11 mouse cellular contexts compared by ENCODE assay signal in the genomic region with DNA sequence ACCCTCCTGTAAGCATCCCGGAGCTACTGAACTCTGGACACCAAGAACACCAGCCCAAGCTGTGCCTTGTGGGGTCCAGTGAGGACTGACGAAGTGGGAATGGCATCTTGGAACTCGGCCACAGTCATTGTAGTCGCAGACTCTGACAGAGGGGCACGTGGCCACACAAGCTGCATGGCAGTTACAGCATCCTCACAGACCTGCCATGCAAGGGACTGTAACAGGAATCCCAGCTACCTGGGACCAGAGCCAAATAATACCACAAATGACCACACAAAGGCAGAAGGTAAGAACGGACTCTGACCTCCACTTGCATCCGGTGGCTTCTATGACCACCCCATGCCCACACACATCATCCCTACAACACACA. TPM values are rescaled to one million over a fixed set of nuclear protein-coding genes. Genes with fewer than 3 reads are reported as not detected.
DNase-seq lines count a peak whose midpoint lies in the region; ATAC-seq lines count a peak whose summit lies in the region.
"Had no signal": no experiment of that assay in that cellular context is flagged by ENCODE, and none has a peak within 500 bp of the region (broad histone marks: within the 10 kb centered on the region; RNA-seq: fewer than 3 reads in every experiment).

No protein-coding gene starts in this region.

- H3K4me3 ChIP-seq in embryonic facial prominence, embryonic 14.5 days (ENCODE audit: low read depth, low read length): no peak overlapping the region
- H3K4me3 ChIP-seq in embryonic facial prominence, embryonic 10.5 days: no peak overlapping the region
- no peak overlapping the region for H3K4me3 ChIP-seq in kidney, embryonic 16.5 days (ENCODE audit: low read length)
- H3K4me3 ChIP-seq in forebrain, embryonic 16.5 days (replicated peaks; ENCODE audit: low read length): no peak overlapping the region

- H3K36me3 ChIP-seq in embryonic facial prominence, embryonic 14.5 days (ENCODE audit: control insufficient read depth, insufficient read depth, low read length): no peaks in the 10 kb centered on the region
- no peaks in the 10 kb centered on the region for H3K36me3 ChIP-seq in embryonic facial prominence, embryonic 10.5 days (replicated peaks)
- H3K36me3 ChIP-seq in kidney, embryonic 16.5 days (ENCODE audit: insufficient read depth, low read length): no peaks in the 10 kb centered on the region
- no peaks in the 10 kb centered on the region for H3K36me3 ChIP-seq in forebrain, embryonic 16.5 days (ENCODE audit: control insufficient read depth, insufficient read depth)

- H3K27ac ChIP-seq in embryonic facial prominence, embryonic 14.5 days (replicated peaks; ENCODE audit: low read depth, low read length): no peak overlapping the region
- H3K27ac ChIP-seq in embryonic facial prominence, embryonic 10.5 days (replicated peaks): no peak overlapping the region
- no peak overlapping the region for H3K27ac ChIP-seq in kidney, embryonic 16.5 days (ENCODE audit: low read length)
- no peak overlapping the region for H3K27ac ChIP-seq in forebrain, embryonic 16.5 days (ENCODE audit: low read length)

- no peaks in the 10 kb centered on the region for H3K9me3 ChIP-seq in embryonic facial prominence, embryonic 14.5 days (ENCODE audit: control insufficient read depth, low read length)
- no peaks in the 10 kb centered on the region for H3K9me3 ChIP-seq in embryonic facial prominence, embryonic 10.5 days
- H3K9me3 ChIP-seq in kidney, embryonic 16.5 days (ENCODE audit: low read length): no peaks in the 10 kb centered on the region
- no peaks in the 10 kb centered on the region for H3K9me3 ChIP-seq in forebrain, embryonic 16.5 days (ENCODE audit: control insufficient read depth, low read length)

- H3K27me3 ChIP-seq in embryonic facial prominence, embryonic 14.5 days (replicated peaks; ENCODE audit: control insufficient read depth, insufficient read depth, low read length): no peaks in the 10 kb centered on the region
- H3K27me3 ChIP-seq in embryonic facial prominence, embryonic 10.5 days (replicated peaks; ENCODE audit: low read depth, poor library complexity, severe bottlenecking): no peaks in the 10 kb centered on the region
- H3K27me3 ChIP-seq in kidney, embryonic 16.5 days (ENCODE audit: insufficient read depth, low read length): no peaks in the 10 kb centered on the region
- no peaks in the 10 kb centered on the region for H3K27me3 ChIP-seq in forebrain, embryonic 16.5 days (replicated peaks; ENCODE audit: control insufficient read depth, insufficient read depth, low read length)

- WGBS in embryonic facial prominence, embryonic 14.5 days: 73% methylated on average over 7 of the region's 7 CpGs
- 88% methylated on average over 7 of the region's 7 CpGs for WGBS in embryonic facial prominence, embryonic 10.5 days
- 56% methylated on average over 7 of the region's 7 CpGs for WGBS in kidney, embryonic 16.5 days
- 38% methylated on average over 7 of the region's 7 CpGs for WGBS in forebrain, embryonic 16.5 days

- no peak for ATAC-seq in embryonic facial prominence, embryonic 14.5 days (ENCODE audit: low read depth)
- no peak for ATAC-seq in kidney, embryonic 16.5 days (ENCODE audit: low FRiP score, low TSS enrichment)
- ATAC-seq in forebrain, embryonic 16.5 days: peak; percentile 54

- H3K9ac ChIP-seq in embryonic facial prominence, embryonic 14.5 days (ENCODE audit: low read depth, low read length): no peak overlapping the region
- no peak overlapping the region for H3K9ac ChIP-seq in kidney, embryonic 16.5 days (replicated peaks; ENCODE audit: low read length)
- H3K9ac ChIP-seq in forebrain, embryonic 16.5 days (replicated peaks; ENCODE audit: low read depth, low read length): no peak overlapping the region

- peak; percentile 22 for DNase-seq in embryonic facial prominence, embryonic 14.5 days (ENCODE audit: low spot score)
- no peak for DNase-seq in embryonic facial prominence, embryonic 10.5 days (ENCODE audit: low spot score)
- peak; percentile 61 for DNase-seq in kidney, postnatal 14 days
- DNase-seq in lung, postnatal 25 days (ENCODE audit: low spot score): peak; percentile 38
- no peak for DNase-seq in gastrocnemius, adult 8-10 months (ENCODE audit: low spot score in 2 of 2)
- no peak for DNase-seq in frontal cortex, adult 2 months (ENCODE audit: extremely low spot score in 1 of 2, low spot score in 1 of 2)
- DNase-seq: adrenal gland, postnatal 10 days; B cell, adult 2 months had no signal

- no peaks in the 10 kb centered on the region for H3K4me1 ChIP-seq in embryonic facial prominence, embryonic 14.5 days (ENCODE audit: control insufficient read depth, insufficient read depth, low read length)
- no peaks in the 10 kb centered on the region for H3K4me1 ChIP-seq in embryonic facial prominence, embryonic 10.5 days
- H3K4me1 ChIP-seq in kidney, embryonic 16.5 days (ENCODE audit: insufficient read depth, low read length): peaks cover 13% of the 10 kb centered on the region
- H3K4me1 ChIP-seq in forebrain, embryonic 16.5 days (replicated peaks; ENCODE audit: control insufficient read depth, insufficient read depth, low read length): peaks cover 11% of the 10 kb centered on the region

- no peak overlapping the region for H3K4me2 ChIP-seq in embryonic facial prominence, embryonic 14.5 days (ENCODE audit: low read depth, low read length)
- no peak overlapping the region for H3K4me2 ChIP-seq in kidney, embryonic 16.5 days (replicated peaks; ENCODE audit: low read depth, low read length)
- H3K4me2 ChIP-seq in forebrain, embryonic 16.5 days (ENCODE audit: low read length): no peak overlapping the region

RNA-seq across cellular contexts. Expression of a gene that starts 20.2 kb away (rescaled TPM):
- 16.3 and 18.8 TPM in 2 replicates for polyA plus RNA-seq in embryonic facial prominence, embryonic 14.5 days (2014; fragmentation: Nextera tagmentation; extraction: Ambion mirVana)
- 32.9 and 38.2 TPM in 2 replicates for polyA plus RNA-seq in embryonic facial prominence, embryonic 10.5 days (2016; fragmentation: Nextera tagmentation; extraction: Ambion mirVana)
- 66.2 and 67.8 TPM in 2 replicates for polyA plus RNA-seq in kidney, embryonic 16.5 days (2015; fragmentation: Nextera tagmentation; extraction: Ambion mirVana)
- polyA plus RNA-seq in forebrain, embryonic 16.5 days (2015; fragmentation: Nextera tagmentation; extraction: Ambion mirVana): 132 and 152 TPM in 2 replicates
- total RNA-seq in gastrocnemius, adult 8-10 months (2022): 10 to 100 TPM; 11.1 to 18.9 (median 12.8) TPM
- polyA plus RNA-seq in frontal cortex, adult 2 months (2012; rRNA removed): 127 and 147 TPM in 2 replicates

RNA-seq across cellular contexts. Expression of a gene that starts 30.9 kb away (rescaled TPM):
- polyA plus RNA-seq in embryonic facial prominence, embryonic 14.5 days (2014; fragmentation: Nextera tagmentation; extraction: Ambion mirVana): 0.21 TPM in 2 replicates
- polyA plus RNA-seq in embryonic facial prominence, embryonic 10.5 days (2016; fragmentation: Nextera tagmentation; extraction: Ambion mirVana): 0.30 and 0.51 TPM in 2 replicates
- 0.05 and 0.08 TPM in 2 replicates for polyA plus RNA-seq in kidney, embryonic 16.5 days (2015; fragmentation: Nextera tagmentation; extraction: Ambion mirVana)
- not detected in 2 replicates for polyA plus RNA-seq in forebrain, embryonic 16.5 days (2015; fragmentation: Nextera tagmentation; extraction: Ambion mirVana)
- under 1 TPM in 1 of 4 experiments, not detected in 3; 0.09 TPM for total RNA-seq in gastrocnemius, adult 8-10 months (2022)
- polyA plus RNA-seq in frontal cortex, adult 2 months (2012; rRNA removed): 0.04 and 0.06 TPM in 2 replicates
- total RNA-seq: hematopoietic stem cell, adult 5-6 weeks had no signal

RNA-seq across cellular contexts. Expression of a gene that starts 36.5 kb away (rescaled TPM):
- 38.5 and 49.5 TPM in 2 replicates for polyA plus RNA-seq in embryonic facial prominence, embryonic 14.5 days (2014; fragmentation: Nextera tagmentation; extraction: Ambion mirVana)
- polyA plus RNA-seq in embryonic facial prominence, embryonic 10.5 days (2016; fragmentation: Nextera tagmentation; extraction: Ambion mirVana): 23.0 and 24.1 TPM in 2 replicates
- polyA plus RNA-seq in kidney, embryonic 16.5 days (2015; fragmentation: Nextera tagmentation; extraction: Ambion mirVana): 20.1 and 21.0 TPM in 2 replicates
- polyA plus RNA-seq in forebrain, embryonic 16.5 days (2015; fragmentation: Nextera tagmentation; extraction: Ambion mirVana): 4.6 and 5.7 TPM in 2 replicates
- total RNA-seq in gastrocnemius, adult 8-10 months (2022): 1 to 10 TPM; 2.5 to 3.5 (median 3.1) TPM
- polyA plus RNA-seq in frontal cortex, adult 2 months (2012; rRNA removed): 2.9 and 3.1 TPM in 2 replicates

Comparison
In these comparisons a context has a peak if more than half of its experiments do, and no peak if none do; other contexts are left out.
1. DNase-seq: peak in embryonic facial prominence, embryonic 14.5 days (single experiment), kidney, postnatal 14 days (single experiment) and lung, postnatal 25 days (single experiment); none in embryonic facial prominence, embryonic 10.5 days (single experiment), gastrocnemius, adult 8-10 months (0 of 2) and frontal cortex, adult 2 months (0 of 2).